Mouse (Mus musculus) embryonic fibroblast, embryonic 13.5 days (primary cell): ENCODE measurements around the gene Osbpl8.

Source experiments
- CTCF ChIP-seq: IDR thresholded peaks from 2 replicates; pipeline ENCODE4 v1.5.1; 2011; ENCODE audit warnings: mild to moderate bottlenecking, control low read depth, low read length, moderate library complexity, borderline replicate concordance; ENCODE audit not compliant: insufficient read depth
- POLR2A ChIP-seq: IDR thresholded peaks from 2 replicates; pipeline ENCODE4 v1.6.1; 2011; ENCODE audit warnings: low read depth, mild to moderate bottlenecking, control low read depth, low read length, moderate library complexity

DNA sequence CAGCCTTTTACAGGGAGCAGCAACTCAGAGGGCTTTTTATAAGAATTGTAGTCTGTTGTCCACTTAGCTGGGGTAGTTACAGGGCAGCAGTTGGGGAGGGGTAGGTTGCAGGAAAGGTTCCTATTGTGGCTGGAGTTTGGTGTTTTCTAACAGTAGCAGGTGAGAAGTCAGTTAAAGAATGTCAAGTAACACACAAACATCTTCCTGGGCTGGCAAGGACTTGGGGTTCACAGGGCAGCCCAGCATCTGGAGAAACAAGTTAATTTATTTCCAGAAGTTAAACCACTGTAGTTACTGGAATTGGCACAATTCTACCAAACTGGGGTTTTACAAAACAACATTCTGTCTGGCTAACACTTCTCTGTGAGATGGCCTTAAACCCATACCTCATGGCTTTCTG lies 44.8 kb upstream of the Osbpl8 start:
- no peak for TF ChIP-seq CTCF
- no peak for TF ChIP-seq POLR2A
